24 mouse cellular contexts compared by ENCODE assay signal in genomic region chr19:16249025-16249424, GRCm38 (mm10).
A peak's percentile ranks its signal among the peaks of the same experiment; 100 is the strongest.
DNase-seq lines count a peak whose midpoint lies in the region; ATAC-seq lines count a peak whose summit lies in the region.
"Had no signal": no experiment of that assay in that cellular context is flagged by ENCODE, and none has a peak within 500 bp of the region (broad histone marks: within the 10 kb centered on the region; RNA-seq: fewer than 3 reads in every experiment).

No protein-coding gene starts in this region.

- H3K4me3 ChIP-seq in heart, embryonic 13.5 days = no peak overlapping the region
- H3K4me3 ChIP-seq: embryonic facial prominence, embryonic 10.5 days; embryonic facial prominence, embryonic 12.5 days; forebrain, embryonic 13.5 days; forebrain, embryonic 15.5 days had no signal

- H3K27ac ChIP-seq in heart, embryonic 13.5 days (replicated peaks) = 0 out of 2 replicates have a peak overlapping the region, but pooled peaks have one; percentile 5
- H3K27ac ChIP-seq: embryonic facial prominence, embryonic 10.5 days; embryonic facial prominence, embryonic 12.5 days; forebrain, embryonic 13.5 days; forebrain, embryonic 15.5 days had no signal

- 0 out of 2 replicates have a peak, but pooled peaks cover 4% of the 10 kb centered on the region for H3K36me3 ChIP-seq in heart, embryonic 13.5 days
- H3K36me3 ChIP-seq: embryonic facial prominence, embryonic 10.5 days; embryonic facial prominence, embryonic 12.5 days; forebrain, embryonic 15.5 days; G1E had no signal

- H3K4me2 ChIP-seq in heart, embryonic 13.5 days = no peak overlapping the region
- H3K4me2 ChIP-seq: embryonic facial prominence, embryonic 12.5 days; forebrain, embryonic 13.5 days; forebrain, embryonic 15.5 days had no signal

- no peaks in the 10 kb centered on the region for H3K9me3 ChIP-seq in heart, embryonic 13.5 days
- H3K9me3 ChIP-seq: embryonic facial prominence, embryonic 10.5 days; embryonic facial prominence, embryonic 12.5 days; forebrain, embryonic 13.5 days; forebrain, embryonic 15.5 days; G1E had no signal

- intact Hi-C loops in heart, postnatal 10 days (cut with DNase I) = loop anchor here (5.0 kb wide), 1 partner anchor 117 kb away; the partner anchor contains the start of gene Gnaq
- intact Hi-C loops in heart, postnatal 14 days (cut with DNase I) = no loop called here

- peaks cover 51% of the 10 kb centered on the region for H3K4me1 ChIP-seq in heart, embryonic 13.5 days

- H3K27me3 ChIP-seq in heart, embryonic 13.5 days (replicated peaks) = no peaks in the 10 kb centered on the region
- H3K27me3 ChIP-seq: CH12.LX; embryonic facial prominence, embryonic 12.5 days; forebrain, embryonic 13.5 days; forebrain, embryonic 15.5 days; Patski had no signal

- peak; percentile 63 for DNase-seq in heart, adult 11 months
- DNase-seq in heart, postnatal 10 days = no peak
- DNase-seq in heart, postnatal 14 days = no peak
- DNase-seq in layer of hippocampus, postnatal 10 days (ENCODE audit: low spot score in 2 of 2) = no peak
- DNase-seq: adrenal gland, adult 8-10 months; adrenal gland, postnatal 14 days; adrenal gland, postnatal 36 days; B cell, adult 2 months; cerebellum, adult 11-12 months; cerebellum, adult 2 months; cerebellum, adult 9-10 months; cerebellum, postnatal 10 days; cerebellum, postnatal 25 days had no signal

- H3K9ac ChIP-seq in heart, embryonic 13.5 days = no peak overlapping the region
- H3K9ac ChIP-seq: embryonic facial prominence, embryonic 12.5 days; forebrain, embryonic 13.5 days; forebrain, embryonic 15.5 days had no signal

- no peak for ATAC-seq in heart, embryonic 13.5 days (ENCODE audit: extremely low read depth, insufficient number of reproducible peaks, low FRiP score, low TSS enrichment)
- 0 out of 2 replicates have a peak, but pooled peaks have one; percentile 52 for ATAC-seq in megakaryocyte-erythroid progenitor cell, adult 5-6 weeks (replicated peaks; ENCODE audit: low FRiP score, low TSS enrichment, poor library complexity, severe bottlenecking)
- ATAC-seq: activated CD4-positive, CD25-positive, alpha-beta regulatory T cell, adult 4 months; CD4-positive, CD25-positive, alpha-beta regulatory T cell, adult 4 months; forebrain, embryonic 13.5 days; forebrain, embryonic 15.5 days; Patski had no signal

- WGBS in heart, embryonic 13.5 days = 49% methylated on average over 2 of the region's 2 CpGs
